Mouse (Mus musculus): ENCODE measurements around the gene Tjp2. TPM values are rescaled to one million over a fixed set of nuclear protein-coding genes. Genes with fewer than 3 reads are reported as not detected.

The Tjp2 gene
- polyA plus RNA-seq, 1 experiment from 2014 or later, result 18.1 TPM

DNA sequence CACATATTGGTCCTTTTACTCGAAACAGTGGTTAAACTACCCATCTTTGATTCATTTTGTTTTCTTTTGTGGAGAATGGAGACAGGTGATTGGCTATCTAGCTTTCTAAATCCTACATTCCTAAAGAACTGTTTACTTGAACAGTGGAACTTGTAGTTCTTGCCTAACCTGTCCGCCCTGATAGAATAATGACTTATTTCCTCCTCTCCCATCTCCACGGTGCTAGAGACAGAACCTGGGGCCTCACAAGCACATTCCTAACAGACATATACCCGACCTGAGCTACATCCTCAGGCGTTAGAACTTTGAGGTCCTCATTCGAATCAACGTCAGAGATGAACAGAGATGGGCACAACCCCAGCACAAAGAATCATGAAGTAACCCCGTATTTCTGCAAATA is 44.4 kb downstream of the Tjp2 start:
- H3K4me3 ChIP-seq (ENCODE audit: low read depth, low read length), result no peak overlapping the region
- H3K9me3 ChIP-seq (ENCODE audit: control insufficient read depth, low read length), result no peaks in the 10 kb centered on the region
- DNase-seq (ENCODE audit: low spot score) (no peak), ATAC-seq (ENCODE audit: low FRiP score) (no peak)
- H3K9ac ChIP-seq (ENCODE audit: low read depth, low read length), result no peak overlapping the region
- H3K36me3 ChIP-seq (ENCODE audit: control insufficient read depth, insufficient read depth, low read length), result no peaks in the 10 kb centered on the region
- WGBS, result 73% methylated on average over 8 of the region's 8 CpGs
- no peaks in the 10 kb centered on the region for H3K27me3 ChIP-seq (ENCODE audit: control insufficient read depth, insufficient read depth, low read length)
- H3K4me2 ChIP-seq (replicated peaks; ENCODE audit: low read depth, low read length), result no peak overlapping the region
- no peaks in the 10 kb centered on the region for H3K4me1 ChIP-seq (replicated peaks; ENCODE audit: control insufficient read depth, insufficient read depth, low read length)
- H3K27ac ChIP-seq (ENCODE audit: low read depth, low read length), result no peak overlapping the region

- Histone ChIP-seq H3K27ac (ENCODE audit: low read depth, low read length) (no peak overlapping the region), H3K9ac (ENCODE audit: low read depth, low read length) (no peak overlapping the region), H3K4me3 (ENCODE audit: low read depth, low read length) (no peak overlapping the region), H3K4me2 (replicated peaks; ENCODE audit: low read depth, low read length) (no peak overlapping the region), H3K9me3 (ENCODE audit: control insufficient read depth, low read length) (no peaks in the 10 kb centered on the region), H3K36me3 (ENCODE audit: control insufficient read depth, insufficient read depth, low read length) (no peaks in the 10 kb centered on the region), H3K4me1 (replicated peaks; ENCODE audit: control insufficient read depth, insufficient read depth, low read length) (no peaks in the 10 kb centered on the region), H3K27me3 (ENCODE audit: control insufficient read depth, insufficient read depth, low read length) (no peaks in the 10 kb centered on the region)
- ATAC-seq (ENCODE audit: low FRiP score) (no peak), DNase-seq (ENCODE audit: low spot score) (no peak)
- WGBS, result 85% methylated on average over 2 of the region's 2 CpGs
Observed at GRCm38 (mm10) chr19:24178086-24178485, 46.7 kb downstream of the Tjp2 start.

DNA sequence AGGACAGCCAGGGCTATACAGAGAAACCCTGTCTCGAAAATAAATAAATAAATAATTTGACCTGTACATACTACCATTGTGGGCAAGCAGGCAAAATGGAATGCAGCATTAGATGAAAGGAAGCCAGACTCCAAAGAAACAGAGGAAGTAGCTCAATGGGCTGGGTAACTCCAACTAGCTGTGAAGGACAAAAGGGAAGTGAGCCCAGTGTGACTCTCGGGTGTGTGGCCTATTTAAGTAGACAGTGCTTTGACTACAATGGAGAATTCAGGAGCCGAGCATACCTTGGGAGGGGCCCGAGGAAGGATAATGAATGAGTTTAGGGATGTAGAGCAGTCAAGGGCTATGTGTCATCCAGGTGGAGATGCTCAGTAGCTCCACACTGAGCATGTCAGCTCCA is 48.1 kb downstream of the Tjp2 start:
- Histone ChIP-seq H3K4me1 (replicated peaks; ENCODE audit: control insufficient read depth, insufficient read depth, low read length) (no peaks in the 10 kb centered on the region), H3K9ac (ENCODE audit: low read depth, low read length) (no peak overlapping the region), H3K4me2 (replicated peaks; ENCODE audit: low read depth, low read length) (no peak overlapping the region), H3K27me3 (ENCODE audit: control insufficient read depth, insufficient read depth, low read length) (no peaks in the 10 kb centered on the region), H3K9me3 (ENCODE audit: control insufficient read depth, low read length) (no peaks in the 10 kb centered on the region), H3K36me3 (ENCODE audit: control insufficient read depth, insufficient read depth, low read length) (no peaks in the 10 kb centered on the region), H3K4me3 (ENCODE audit: low read depth, low read length) (no peak overlapping the region), H3K27ac (ENCODE audit: low read depth, low read length) (no peak overlapping the region)
- ATAC-seq (ENCODE audit: low FRiP score) (no peak), DNase-seq (ENCODE audit: low spot score) (no peak)
- 90% methylated on average over 4 of the region's 4 CpGs for WGBS

DNA sequence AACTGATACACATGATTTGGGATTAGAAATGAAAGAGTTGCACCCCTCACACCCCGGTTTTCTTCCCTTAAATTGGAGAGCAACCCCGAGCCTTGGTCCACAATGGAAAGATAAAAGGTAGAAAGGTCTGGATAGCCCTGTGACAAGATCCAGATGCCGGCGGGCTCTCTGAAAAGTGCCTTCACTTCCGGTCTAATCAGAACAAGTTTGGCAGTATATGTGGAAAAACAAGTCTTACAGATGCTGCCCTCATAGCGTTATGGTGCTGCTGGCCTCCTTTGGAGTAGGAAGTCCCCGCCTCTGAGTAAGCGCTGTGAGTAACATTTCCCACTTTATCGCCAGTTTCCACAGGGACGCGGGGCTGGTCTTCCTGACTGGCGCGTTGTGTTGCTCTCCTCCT is 49.9 kb downstream of the Tjp2 start:
- DNase-seq (ENCODE audit: low spot score) (no peak), ATAC-seq (ENCODE audit: low FRiP score) (no peak)
- Histone ChIP-seq H3K9me3 (ENCODE audit: control insufficient read depth, low read length) (no peaks in the 10 kb centered on the region), H3K27me3 (ENCODE audit: control insufficient read depth, insufficient read depth, low read length) (no peaks in the 10 kb centered on the region), H3K9ac (ENCODE audit: low read depth, low read length) (no peak overlapping the region; the same call in 1 of the 2 replicates), H3K4me1 (replicated peaks; ENCODE audit: control insufficient read depth, insufficient read depth, low read length) (no peaks in the 10 kb centered on the region), H3K4me2 (replicated peaks; ENCODE audit: low read depth, low read length) (peak overlapping the region; percentile 48), H3K27ac (ENCODE audit: low read depth, low read length) (no peak overlapping the region), H3K4me3 (ENCODE audit: low read depth, low read length) (peak overlapping the region; percentile 75; the same call in 1 of the 2 replicates), H3K36me3 (ENCODE audit: control insufficient read depth, insufficient read depth, low read length) (no peaks in the 10 kb centered on the region)
- 9% methylated on average over 13 of the region's 13 CpGs for WGBS

DNA sequence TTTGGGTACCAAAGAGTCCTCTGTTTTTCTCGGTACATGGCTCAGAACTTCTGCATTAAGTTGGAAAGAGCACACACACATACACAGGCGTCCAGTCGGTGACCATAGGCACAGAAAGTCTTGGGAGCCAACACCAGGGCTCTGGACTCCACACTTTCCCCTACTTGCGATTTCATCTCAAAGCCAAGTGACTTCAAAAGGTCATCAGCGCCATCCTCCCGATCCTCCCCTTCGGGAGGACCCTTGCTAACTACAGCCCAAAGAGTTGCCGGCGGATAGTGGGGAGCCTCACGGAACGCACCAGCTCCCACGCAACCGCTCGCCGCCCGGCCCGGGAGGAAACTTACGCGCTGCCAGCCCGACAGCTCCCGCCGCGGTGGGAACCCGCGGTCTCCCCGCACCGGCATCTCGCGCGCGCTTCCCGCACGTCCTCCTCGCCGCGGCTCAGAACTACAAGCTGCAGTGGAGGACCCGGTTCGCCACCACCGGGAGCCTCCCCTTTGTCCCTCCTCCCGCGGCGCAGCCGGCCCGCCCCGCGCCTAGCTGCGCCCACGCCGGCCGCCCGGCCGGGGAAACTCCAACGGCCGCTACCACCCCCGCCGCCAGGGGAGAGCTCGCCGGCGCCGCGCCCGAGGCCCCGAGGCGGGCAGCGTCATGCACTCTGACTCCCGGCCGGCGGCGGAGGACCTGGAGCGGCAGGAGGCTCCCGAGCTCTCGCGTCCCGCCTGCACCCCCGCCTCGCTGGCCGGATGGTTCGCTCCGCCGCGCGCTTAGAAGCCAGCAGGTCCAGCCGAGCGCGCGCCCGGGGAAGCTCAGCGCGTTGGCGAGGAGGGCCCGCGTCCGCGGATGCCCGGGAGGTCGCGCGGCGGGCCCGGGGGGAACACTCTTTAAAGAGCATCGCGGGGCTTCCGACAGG is 51.0 kb downstream of the Tjp2 start:
- WGBS, result under 1% methylated on average over 75 of the region's 103 CpGs
- peak overlapping the region; percentile 90 for H3K9ac ChIP-seq (ENCODE audit: low read depth, low read length)
- H3K9me3 ChIP-seq (ENCODE audit: control insufficient read depth, low read length), result no peaks in the 10 kb centered on the region
- peak; percentile 94 for DNase-seq (ENCODE audit: low spot score)
- H3K27ac ChIP-seq (ENCODE audit: low read depth, low read length), result peak overlapping the region; percentile 61
- no peaks in the 10 kb centered on the region for H3K27me3 ChIP-seq (ENCODE audit: control insufficient read depth, insufficient read depth, low read length)
- peak overlapping the region; percentile 75 for H3K4me3 ChIP-seq (ENCODE audit: low read depth, low read length)
- no peaks in the 10 kb centered on the region for H3K4me1 ChIP-seq (replicated peaks; ENCODE audit: control insufficient read depth, insufficient read depth, low read length)
- H3K4me2 ChIP-seq (replicated peaks; ENCODE audit: low read depth, low read length), result peak overlapping the region; percentile 48
- no peaks in the 10 kb centered on the region for H3K36me3 ChIP-seq (ENCODE audit: control insufficient read depth, insufficient read depth, low read length)
- ATAC-seq (ENCODE audit: low FRiP score), result peak; percentile 95

- H3K4me3 ChIP-seq (ENCODE audit: low read depth, low read length), result peak overlapping the region; percentile 75
- H3K27ac ChIP-seq (ENCODE audit: low read depth, low read length), result no peak overlapping the region
- peak overlapping the region; percentile 90 for H3K9ac ChIP-seq (ENCODE audit: low read depth, low read length)
- H3K4me2 ChIP-seq (replicated peaks; ENCODE audit: low read depth, low read length), result peak overlapping the region; percentile 48
- WGBS, result 25% methylated on average over 6 of the region's 6 CpGs
- no peaks in the 10 kb centered on the region for H3K36me3 ChIP-seq (ENCODE audit: control insufficient read depth, insufficient read depth, low read length)
- ATAC-seq (ENCODE audit: low FRiP score), result no peak
- H3K27me3 ChIP-seq (ENCODE audit: control insufficient read depth, insufficient read depth, low read length), result no peaks in the 10 kb centered on the region
- no peaks in the 10 kb centered on the region for H3K4me1 ChIP-seq (replicated peaks; ENCODE audit: control insufficient read depth, insufficient read depth, low read length)
- DNase-seq (ENCODE audit: low spot score), result no peak
- no peaks in the 10 kb centered on the region for H3K9me3 ChIP-seq (ENCODE audit: control insufficient read depth, low read length)
Observed at GRCm38 (mm10) chr19:24173020-24173419, 51.8 kb downstream of the Tjp2 start.

DNA sequence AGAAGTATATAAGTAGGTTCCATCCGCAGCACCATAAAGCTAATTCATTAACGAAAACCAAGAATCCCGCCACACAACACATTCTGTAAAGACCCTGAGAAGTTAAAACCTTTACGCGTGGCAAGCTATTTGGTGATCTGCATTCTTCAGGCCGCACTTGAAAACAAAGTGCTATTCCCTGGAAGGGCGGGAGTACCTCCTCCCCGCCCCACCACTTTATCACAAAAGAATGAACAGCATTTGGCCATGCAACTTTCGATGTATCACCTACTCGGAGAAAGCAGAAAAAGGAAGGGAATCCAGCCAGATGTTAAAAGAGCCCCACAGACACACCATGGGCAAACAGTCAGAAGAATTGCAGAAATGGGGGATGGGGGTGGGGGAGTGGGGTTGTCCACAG is 56.3 kb downstream of the Tjp2 start:
- Histone ChIP-seq H3K9ac (ENCODE audit: low read depth, low read length) (no peak overlapping the region), H3K36me3 (ENCODE audit: control insufficient read depth, insufficient read depth, low read length) (no peaks in the 10 kb centered on the region), H3K4me3 (ENCODE audit: low read depth, low read length) (no peak overlapping the region), H3K9me3 (ENCODE audit: control insufficient read depth, low read length) (no peaks in the 10 kb centered on the region), H3K27ac (ENCODE audit: low read depth, low read length) (no peak overlapping the region), H3K4me1 (replicated peaks; ENCODE audit: control insufficient read depth, insufficient read depth, low read length) (no peaks in the 10 kb centered on the region), H3K27me3 (ENCODE audit: control insufficient read depth, insufficient read depth, low read length) (no peaks in the 10 kb centered on the region), H3K4me2 (replicated peaks; ENCODE audit: low read depth, low read length) (no peak overlapping the region)
- ATAC-seq (ENCODE audit: low FRiP score) (no peak), DNase-seq (ENCODE audit: low spot score) (no peak)
- WGBS, result 82% methylated on average over 10 of the region's 10 CpGs

DNA sequence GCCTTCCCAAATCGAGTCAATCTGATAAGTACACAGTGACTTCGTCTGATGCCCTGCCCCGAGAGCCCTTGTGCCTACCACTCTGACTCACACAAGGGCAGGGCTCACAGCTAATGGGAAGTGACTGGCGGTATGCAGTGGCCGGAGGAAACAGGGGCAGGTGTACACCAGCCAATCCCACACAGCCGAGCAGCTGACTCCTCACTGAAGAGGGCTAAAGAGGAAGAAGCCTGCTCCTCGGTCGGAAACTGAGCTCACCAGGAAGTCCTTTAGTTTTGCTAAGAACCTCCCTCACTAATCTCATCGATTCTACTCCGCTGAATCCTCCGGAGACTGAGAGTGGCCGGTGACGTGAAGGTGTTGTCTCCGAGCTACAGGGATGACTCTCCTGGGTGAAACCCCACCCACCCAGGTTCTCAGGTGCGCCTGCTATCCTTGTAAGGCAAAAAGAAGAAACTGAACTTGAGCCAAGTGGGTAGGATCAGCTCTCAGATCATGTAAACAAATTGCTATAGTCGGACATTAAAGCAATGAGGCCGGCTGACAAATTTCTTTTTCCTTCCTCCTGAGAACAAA is 58.2 kb downstream of the Tjp2 start:
- Histone ChIP-seq H3K4me2 (replicated peaks; ENCODE audit: low read depth, low read length) (0 out of 2 replicates have a peak overlapping the region, but pooled peaks have one; percentile 11), H3K9ac (ENCODE audit: low read depth, low read length) (no peak overlapping the region), H3K27ac (ENCODE audit: low read depth, low read length) (no peak overlapping the region), H3K4me3 (ENCODE audit: low read depth, low read length) (no peak overlapping the region), H3K9me3 (ENCODE audit: control insufficient read depth, low read length) (no peaks in the 10 kb centered on the region), H3K27me3 (ENCODE audit: control insufficient read depth, insufficient read depth, low read length) (no peaks in the 10 kb centered on the region), H3K36me3 (ENCODE audit: control insufficient read depth, insufficient read depth, low read length) (no peaks in the 10 kb centered on the region), H3K4me1 (replicated peaks; ENCODE audit: control insufficient read depth, insufficient read depth, low read length) (no peaks in the 10 kb centered on the region)
- ATAC-seq (ENCODE audit: low FRiP score) (no peak), DNase-seq (ENCODE audit: low spot score) (no peak)
- 29% methylated on average over 17 of the region's 17 CpGs for WGBS

- Histone ChIP-seq H3K9ac (ENCODE audit: low read depth, low read length) (no peak overlapping the region), H3K4me3 (ENCODE audit: low read depth, low read length) (no peak overlapping the region), H3K27ac (ENCODE audit: low read depth, low read length) (no peak overlapping the region), H3K4me1 (replicated peaks; ENCODE audit: control insufficient read depth, insufficient read depth, low read length) (no peaks in the 10 kb centered on the region), H3K27me3 (ENCODE audit: control insufficient read depth, insufficient read depth, low read length) (no peaks in the 10 kb centered on the region), H3K36me3 (ENCODE audit: control insufficient read depth, insufficient read depth, low read length) (no peaks in the 10 kb centered on the region), H3K4me2 (replicated peaks; ENCODE audit: low read depth, low read length) (no peak overlapping the region), H3K9me3 (ENCODE audit: control insufficient read depth, low read length) (no peaks in the 10 kb centered on the region)
- no peak for DNase-seq (ENCODE audit: low spot score)
- WGBS, result 39% methylated on average over 4 of the region's 4 CpGs
- ATAC-seq (ENCODE audit: low FRiP score), result no peak
Observed at GRCm38 (mm10) chr19:24163974-24164373, 60.9 kb downstream of the Tjp2 start.
